Mouse (Mus musculus): ENCODE data around the gene Ttc38. TPM values are rescaled to one million over a fixed set of nuclear protein-coding genes. Genes with fewer than 3 reads are reported as not detected.
A peak's percentile ranks its signal among the peaks of the same experiment; 100 is the strongest.
"Not testable (repeated sequence)": the region's sequence is repeated elsewhere in the genome, so short reads cannot be mapped to it uniquely, and the experiment has no call there.

The Ttc38 gene
- polyA plus RNA-seq, 2 experiments from 2014 or later = 11.3 to 13.0 TPM

DNA sequence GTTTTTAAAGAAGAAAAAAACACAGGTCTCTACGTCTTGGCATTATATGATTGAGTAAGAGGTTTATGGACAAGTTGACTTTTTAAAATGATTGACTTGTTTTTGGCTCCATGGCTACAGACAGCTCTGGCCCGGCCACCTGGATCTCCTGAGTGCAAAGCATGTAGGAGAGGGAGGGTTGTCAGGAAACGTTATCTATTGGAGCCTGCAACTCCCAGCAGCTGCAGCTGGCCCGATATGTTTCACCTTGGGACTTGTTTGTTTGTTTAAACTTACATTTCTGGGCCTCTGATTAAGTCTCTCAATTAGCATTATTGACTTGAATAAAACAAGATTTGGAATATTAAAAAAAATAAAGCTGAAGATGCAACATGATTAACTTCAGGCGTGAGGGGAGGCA, 5.4 kb upstream of the Ttc38 start:
- no peak for ATAC-seq

DNA sequence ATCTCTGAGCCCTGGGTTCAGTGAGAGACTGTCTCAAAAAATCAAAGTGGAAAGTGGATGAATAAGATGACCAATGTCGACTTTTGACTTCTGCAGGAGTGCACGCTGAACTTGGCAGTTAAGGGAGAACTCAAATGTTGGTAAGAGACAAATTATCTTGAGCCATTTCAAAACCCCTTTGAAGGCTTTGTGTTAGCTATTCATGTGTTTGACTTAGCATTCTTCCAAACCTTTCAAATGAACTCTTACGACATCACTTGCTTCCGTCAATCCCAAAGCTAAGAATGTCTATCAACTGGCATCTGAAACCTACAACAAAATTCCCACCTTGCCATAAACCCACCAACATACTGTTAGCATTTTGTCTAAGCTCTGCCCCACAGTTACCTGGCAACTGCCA, 4.0 kb upstream of the Ttc38 start:
- no peak for ATAC-seq

DNA sequence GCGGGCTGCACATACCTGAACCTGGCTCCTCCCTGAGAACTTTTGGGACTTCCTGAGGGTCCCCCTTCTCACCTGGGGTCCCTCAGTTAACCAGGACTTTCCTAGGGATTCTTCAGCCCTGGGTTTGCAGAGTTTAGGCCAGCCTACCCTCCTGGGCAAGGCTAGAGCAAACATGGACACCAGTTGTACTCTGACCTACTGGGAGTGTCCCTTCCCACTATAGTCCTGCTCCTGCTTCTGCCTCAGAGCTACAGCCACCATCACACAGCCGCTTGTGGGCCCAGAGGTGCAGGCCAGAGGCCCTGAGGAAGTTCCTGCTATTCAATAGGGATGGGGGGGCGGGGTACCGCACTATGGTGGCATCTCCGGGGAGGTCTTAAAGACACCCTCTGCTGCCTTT, 2.6 kb upstream of the Ttc38 start:
- no peak for ATAC-seq

DNA sequence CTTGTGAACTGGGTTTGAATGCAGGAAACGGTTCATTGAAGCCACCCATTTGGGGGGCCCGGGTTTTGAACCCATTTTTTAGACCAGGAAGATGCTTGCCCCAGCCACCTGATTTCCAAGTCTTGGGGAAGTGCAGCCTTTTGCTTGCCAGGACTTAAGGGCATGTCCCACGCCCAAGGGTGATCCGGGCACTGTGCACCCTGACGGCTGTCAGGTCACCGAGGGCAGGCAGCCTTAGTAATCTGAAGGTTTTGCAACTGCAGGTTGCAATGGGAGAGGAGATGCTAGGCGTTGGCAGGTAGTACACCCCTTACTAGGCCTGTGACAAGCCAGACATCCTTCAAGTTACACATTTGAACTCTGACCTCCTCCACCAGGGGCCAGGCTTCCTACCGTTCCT, 493 bp downstream of the Ttc38 start:
- ATAC-seq = no peak

DNA sequence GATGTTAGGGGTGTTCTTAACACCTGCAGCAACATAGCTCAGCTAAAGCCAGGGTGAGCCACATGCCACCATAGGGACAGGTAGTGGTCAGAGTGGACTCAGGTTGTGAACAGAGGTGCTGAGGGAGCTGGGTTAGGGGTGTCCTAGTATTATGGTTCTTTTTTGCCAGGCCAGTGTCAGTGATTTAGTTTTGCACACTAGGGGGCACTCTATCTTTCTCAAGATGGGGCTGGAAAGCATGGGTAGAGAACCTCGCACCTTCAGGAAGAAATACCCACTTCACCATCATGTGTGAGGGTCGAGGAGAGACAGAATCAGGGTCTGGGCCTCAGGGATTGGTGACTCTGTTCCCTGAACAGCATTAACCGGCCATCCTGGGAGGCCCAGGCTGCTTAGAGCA, 3.2 kb downstream of the Ttc38 start:
- ATAC-seq = no peak

DNA sequence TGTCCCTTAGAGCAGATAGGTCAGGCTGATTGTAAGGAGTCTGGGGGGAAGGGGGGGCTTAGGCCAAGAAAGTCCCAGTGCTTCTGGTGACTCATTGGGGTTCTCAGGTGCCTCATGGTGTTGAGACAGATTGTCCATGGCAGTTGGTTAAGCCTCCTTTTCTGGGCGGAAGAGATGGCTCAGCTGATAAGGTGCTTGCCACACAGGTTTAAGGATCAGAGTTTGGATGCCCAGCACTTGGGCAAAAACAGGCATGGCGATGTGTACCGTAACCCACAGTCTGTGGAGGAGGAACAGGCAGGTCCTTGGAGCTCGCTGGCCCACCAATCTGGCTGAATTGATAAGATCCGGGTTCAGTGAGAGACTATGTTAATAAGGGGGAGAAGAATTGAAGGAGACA, 4.8 kb downstream of the Ttc38 start:
- ATAC-seq = no peak

DNA sequence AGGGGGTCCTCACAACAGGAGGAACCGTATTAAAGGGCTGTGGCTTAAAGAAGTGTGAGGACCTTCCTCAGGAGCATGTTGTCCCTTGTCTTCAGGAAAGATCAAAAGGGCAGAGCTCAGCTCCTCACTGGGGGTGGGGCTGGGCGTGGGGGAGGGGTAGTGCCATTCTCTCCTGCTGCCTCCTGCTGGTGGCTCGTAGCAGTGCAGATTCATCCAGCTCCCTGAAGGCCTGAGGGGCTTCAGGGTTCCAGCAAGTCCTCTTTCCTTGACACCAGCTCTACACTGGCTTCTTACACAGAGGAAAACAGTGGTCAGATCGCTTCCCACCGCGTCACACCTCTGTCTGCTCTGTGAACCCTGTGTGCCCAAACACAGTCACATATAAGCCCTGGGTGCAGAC, 8.9 kb downstream of the Ttc38 start:
- no peak for ATAC-seq

DNA sequence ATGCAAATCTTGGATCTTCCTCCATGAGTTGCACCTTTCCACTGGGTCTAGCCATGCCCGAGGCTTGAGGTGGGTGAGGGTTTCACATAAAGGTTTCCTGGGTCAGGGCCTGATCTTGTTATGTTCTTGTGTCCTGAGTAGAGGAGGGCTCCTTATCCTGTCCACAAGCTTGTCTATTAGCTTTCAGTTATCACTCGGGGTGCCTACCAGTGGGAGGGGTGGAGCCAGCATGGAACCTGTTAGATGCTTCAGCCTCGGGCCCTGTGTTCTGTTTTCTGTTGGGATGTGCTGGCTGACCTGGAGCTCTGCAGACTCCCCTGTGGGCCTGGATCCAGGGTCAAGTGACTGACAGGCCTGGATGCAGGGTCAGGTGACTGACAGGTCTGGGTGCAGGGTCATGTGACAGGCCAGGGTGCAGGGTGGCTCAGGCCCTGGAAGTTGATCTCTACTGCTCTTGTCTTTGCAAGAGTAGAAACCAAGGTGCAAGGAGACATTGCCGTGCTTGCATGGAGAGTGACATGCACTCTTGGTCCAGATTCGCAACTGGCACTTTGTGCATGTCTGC, 9.8 kb downstream of the Ttc38 start:
- no peak for ATAC-seq

DNA sequence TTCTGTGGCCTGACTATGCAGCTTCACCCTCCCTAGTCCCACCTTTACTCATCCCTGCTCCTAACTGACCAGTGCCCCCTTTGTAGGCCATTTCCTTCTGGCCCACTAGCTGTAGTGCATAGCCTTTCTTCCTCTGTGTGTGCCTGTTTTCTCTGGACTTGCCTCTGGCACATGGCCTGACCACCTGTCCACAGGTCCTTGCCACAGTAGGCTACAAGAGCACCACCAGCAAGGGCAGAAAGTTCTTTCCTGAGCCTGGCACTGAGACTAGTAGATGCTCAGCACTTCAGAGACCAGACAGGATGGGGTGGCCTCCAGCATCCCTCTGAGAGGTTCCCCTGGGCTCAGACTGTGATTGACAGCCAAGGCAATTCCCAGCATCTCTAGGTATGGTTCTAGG, 13.0 kb downstream of the Ttc38 start:
- no peak for ATAC-seq

DNA sequence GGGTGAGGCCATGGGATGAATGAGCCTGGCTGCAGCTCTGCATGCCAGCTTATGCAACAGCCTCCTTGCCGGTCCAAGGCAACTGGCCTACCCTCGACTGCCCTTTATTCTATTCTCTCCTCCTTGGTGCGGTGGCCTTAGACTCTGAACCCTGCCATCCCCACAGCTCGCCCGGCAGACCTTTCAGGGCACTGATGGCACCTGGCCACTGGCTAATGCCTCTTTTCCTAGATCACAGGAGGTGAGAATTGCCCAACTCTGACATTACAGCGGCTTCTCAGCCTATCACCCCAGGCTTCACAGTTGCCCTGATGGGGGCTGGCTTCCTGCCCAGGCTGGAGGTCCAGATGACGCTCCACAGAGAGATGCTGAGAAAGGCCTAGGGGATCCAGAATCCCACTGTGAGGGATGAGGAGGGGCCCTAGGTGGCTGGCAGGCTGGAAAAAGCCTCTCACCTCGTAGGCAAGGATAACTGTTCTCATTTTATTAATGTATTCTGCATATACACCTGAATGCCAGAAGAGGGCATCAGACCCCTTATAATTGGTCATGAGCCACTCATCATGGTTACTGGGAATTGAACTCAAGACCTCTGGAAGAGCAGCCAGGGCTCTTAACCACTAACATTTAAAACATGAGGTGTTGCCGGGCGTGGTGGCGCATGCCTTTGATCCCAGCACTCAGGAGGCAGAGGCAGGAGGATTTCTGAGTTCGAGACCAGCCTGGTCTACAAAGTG, 19.7 kb downstream of the Ttc38 start:
- ATAC-seq = no peak

DNA sequence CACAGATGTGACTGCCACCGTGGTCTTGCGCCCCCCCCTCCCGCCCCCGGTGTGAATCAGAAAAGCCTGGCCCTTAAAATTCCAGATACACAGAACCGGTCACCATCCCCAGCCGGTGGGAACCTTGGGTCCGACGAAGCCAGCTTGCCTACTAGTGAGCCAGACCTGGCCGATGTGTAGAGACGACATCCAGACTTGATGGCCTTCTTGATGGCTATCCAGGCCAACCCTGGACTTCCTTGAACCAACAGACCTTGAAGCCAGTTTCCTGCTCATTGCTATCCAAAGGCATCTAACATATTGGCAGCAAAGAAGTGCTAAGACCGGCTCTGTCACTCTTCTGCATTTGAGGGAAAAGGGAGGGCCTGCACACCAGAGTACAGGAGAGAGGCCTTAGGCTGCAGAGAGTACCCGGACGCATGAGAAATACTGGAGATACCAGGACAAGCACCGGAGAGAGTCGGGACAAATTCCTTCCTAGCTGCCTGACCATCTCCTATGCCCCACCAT, 26.9 kb downstream of the Ttc38 start:
- peak; percentile 17 for ATAC-seq

DNA sequence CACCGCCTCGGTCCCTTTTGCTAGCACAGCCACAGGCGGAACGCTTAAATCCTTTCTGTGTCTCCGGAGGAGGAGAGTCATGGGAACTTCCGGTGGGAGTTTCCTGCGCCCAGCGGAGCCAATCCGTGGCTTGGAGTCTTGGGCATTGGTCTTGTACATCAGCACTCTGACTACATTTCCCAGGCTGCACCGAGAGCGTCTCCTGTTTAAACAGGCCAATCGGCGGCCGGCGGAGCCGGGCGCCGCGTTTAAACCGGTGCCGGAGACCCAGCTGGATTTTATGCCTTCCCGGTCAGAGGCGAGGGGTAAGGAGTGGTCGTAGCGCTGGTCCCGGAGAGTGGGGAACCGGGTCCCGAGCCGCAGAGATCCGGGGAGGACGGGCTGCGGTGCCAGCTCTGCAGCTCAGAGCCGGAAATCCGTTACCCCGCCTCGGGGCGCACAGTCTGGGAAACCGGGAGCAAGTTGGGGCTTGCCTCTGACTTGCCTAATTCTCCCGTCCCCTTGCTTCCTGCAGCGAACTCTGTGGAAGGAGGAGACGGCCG, 27.5 kb downstream of the Ttc38 start, which contains the start of gene Gtse1:
TSS of gene Gtse1 (plus strand) at position 256 of the 542 bp plus-strand sequence.
- ATAC-seq = peak; percentile 99

DNA sequence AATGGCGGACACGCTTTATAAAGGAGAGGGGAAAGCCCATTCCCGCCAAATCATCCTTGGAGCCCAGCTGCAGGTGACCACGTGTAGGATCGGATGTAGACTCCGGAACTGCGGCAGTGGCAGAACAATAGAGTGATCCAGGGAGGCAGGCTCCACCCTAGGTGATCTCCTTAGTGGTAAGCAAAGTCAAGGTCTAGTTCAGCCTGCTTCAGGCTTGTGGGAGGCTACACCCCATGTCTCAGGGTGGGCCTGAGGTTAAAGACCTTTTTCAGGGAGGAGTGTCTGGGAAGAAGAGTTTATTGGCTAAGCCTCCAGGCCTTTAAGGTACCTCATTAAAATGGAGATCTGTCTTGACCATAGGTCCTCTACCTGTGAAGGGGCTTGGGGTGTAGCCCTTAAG, 33.8 kb downstream of the Ttc38 start:
- not testable (repeated sequence) for ATAC-seq

DNA sequence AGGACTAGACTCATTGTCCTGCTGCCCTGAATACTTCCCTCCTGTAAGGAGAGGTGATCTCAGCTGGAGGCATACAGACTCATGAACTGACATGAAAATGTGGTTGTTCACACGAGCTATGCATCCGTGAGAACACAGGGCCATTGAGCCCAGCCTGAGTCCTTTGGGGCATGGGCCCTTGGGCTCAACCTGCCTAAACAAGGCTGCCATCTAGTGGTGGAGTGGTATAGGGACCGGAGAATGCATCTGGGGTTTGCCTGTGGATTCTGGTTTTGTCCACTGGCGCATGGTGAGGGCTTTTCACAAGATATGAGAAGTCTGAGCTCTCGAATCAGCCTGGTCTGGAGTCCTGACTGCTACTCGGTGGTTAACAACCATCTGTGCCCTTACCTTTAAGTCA, 35.6 kb downstream of the Ttc38 start:
- peak; percentile 87 for ATAC-seq

DNA sequence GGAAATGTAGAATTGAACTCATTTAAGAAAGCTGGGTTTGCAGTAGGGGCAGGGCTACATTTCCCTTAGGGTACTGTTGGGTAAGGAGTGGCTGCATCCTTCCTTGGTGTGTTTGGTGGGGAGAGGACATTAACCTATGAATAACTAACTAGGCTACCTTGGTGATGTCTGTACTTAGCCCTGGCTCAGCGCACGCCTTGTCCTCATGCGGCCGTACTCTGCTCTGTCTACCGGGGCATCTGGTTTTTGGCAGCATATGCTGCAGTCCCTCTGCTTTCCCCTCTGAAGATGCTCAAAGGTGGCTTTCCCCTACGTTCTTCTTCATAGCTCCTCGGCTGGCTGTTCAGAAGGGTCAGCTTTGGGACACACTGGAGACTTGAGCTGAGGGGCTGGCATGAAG, 45.2 kb downstream of the Ttc38 start:
- ATAC-seq = no peak

DNA sequence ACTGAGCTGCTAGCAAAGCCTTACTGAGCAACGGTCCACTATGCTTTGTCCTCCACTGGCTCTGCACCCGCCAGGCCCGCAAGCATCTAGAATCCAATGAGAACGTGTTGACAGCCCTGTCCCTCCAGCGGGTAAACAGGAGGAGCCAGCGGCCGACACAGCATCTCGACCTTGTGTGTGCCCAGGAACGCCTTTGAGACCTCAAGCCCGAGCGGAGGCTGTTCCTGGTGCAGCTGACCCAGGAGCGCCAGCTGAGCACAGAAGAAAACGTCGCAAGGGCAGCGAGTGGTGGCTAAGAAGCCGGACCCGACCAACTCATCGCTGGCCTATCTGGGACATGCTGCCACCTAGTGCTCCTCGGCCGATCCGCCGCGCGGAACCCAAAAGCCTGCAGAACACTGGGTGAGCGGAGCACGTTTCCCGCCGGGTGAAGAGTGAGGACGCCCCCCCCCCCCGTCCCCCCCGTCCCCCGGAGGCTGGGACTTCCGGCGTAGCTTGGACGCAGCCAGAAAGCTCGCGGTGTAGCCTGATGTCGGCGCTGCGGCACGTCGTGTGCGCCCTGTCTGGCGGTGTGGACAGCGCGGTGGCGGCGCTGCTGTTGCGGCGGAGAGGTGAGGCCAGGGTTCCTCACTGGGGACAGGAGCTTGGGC, 46.9 kb downstream of the Ttc38 start, which contains the start of gene Trmu:
TSS of gene Trmu (plus strand) at position 465 of the 650 bp plus-strand sequence.
- peak; percentile 90 for ATAC-seq

DNA sequence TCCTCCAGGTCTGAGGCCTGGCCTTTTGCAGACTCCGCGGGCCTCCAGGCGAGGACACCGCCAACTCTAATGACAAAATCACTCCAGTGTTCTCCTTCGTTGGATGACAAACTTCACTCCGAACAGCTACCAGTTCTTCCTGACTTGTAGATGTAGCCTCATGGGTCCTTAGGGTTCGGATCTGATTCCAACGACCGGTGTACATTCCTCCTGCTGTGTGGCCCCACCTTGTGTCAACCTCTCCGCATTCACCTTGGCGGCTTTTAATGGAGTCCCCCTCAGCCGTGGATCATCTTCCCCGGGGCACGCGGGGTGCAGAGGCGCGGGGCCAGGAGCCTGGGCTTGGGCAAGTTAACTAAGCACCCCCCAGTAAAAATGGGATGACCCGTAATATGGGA, 47.4 kb downstream of the Ttc38 start:
- ATAC-seq = peak; percentile 34

DNA sequence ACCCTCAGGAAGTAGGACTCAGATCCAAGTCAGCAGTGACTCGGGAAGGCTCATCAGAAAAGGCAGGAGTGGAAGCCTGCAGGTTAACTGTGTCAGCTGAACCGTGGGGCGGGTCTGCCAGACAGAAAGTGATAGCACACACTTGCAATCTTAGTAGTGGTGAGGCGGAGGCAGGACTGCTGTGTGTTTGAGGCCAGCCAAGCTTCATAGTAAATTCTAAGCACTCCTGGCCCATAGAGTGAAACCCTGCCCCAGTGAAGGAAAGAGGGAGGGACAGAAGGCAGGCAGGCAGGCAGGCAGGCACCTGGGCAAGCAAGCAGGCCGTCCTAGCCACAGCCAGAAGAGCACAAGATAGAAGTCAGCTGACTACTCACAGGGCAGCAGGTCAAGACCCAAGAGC, 53.5 kb downstream of the Ttc38 start:
- ATAC-seq = no peak

DNA sequence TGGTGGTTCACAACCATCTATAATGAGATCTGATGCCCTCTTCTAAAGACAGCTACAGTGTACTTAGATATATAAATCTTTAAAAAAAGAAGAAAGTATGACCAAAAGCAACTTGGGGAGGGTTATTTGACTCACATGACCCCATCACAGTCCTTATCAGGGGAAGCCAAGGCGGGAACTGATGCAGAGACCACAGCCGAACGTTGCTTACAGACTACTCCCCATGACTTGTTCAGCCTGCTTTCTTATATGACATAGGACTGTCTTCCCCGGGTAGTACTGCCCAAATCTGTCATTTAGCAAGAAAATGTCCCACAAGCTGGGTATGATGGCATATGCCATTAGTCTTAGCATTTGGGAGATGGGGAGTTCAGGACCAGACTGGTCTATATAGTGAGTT, 57.1 kb downstream of the Ttc38 start:
- ATAC-seq = no peak

DNA sequence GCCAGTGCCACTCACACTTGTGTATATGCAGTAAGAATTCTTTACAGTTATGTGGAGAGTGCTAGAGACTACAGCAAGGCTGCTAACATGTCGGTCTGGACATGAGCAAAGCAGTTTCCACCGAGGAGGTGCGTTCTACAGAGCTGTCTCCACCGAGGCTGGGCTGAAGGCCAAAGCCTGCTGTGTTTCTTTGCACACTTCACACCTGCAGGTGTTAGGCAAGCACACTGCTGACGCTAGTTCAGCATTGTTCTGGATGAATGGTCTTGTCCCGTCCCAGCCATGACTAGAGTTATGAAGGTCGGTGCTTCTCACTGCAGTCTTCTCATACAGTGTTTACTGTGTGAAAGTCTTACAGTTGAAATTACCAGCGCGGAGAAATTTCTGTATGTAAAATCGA, 59.9 kb downstream of the Ttc38 start:
- ATAC-seq = no peak

DNA sequence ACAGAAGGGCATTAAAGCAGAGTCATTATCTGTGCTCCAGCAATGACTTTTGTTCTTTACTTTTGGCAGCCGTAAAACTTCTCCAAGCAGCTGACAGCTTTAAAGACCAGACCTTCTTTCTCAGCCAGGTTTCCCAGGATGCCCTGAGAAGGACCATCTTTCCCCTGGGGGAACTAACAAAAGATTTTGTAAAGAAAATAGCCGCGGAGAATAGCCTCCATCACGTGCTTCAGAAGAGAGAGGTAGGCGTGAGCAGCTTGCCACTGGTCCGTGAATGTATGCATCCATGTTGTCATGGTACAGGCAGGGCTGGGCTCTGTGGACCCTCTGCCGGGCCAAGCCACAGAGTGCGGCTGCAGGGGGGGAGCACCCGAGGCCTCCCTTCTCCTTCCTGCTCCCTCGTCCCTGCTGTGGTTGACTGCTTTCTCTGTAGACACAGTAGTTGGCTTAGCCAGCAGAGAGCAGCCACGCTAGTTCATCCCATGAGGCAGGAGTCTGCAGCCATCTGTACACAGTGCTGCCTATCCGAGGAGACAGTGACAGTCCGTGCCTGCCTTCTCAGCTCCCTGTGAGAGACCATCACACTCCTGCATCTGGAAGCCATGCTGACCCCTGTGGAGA, 60.5 kb downstream of the Ttc38 start:
- ATAC-seq = no peak

DNA sequence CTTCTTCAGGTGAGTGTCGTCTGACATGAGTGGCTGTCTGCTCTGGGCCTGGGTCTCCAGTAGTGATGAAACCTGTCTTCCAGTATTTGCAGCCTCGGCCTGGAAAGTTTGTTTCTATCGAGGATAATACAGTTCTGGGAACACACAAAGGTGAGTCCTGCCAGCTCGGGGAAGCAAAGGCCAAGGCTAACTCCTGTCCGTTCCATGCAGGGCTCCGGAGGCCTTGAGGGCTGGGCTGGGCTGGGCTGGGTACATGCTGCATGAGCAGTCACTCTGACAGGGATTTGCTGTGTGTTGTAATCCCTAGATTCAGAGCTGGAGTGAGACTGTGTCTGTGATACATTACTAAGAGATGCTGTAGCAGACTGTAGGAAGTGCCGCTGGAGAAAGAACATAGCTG, 61.8 kb downstream of the Ttc38 start:
- ATAC-seq = no peak

DNA sequence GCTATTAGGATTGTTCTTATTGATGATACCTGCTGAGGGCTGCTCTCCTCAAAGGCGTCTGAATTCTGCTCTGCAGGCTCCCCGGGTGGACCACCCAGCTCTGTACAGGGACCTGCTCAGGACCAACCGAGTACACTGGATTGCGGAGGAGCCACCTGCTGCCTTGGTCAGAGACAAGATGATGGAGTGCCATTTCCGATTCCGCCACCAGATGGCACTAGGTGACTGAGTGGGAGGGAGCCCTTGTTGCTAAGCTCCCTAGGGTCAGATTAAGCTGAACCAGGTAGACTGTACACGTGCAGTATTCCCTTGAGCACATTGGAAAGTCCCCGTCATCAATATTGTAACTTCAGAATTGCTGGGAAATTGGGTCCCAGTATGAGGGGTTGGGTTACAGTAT, 64.2 kb downstream of the Ttc38 start:
- ATAC-seq = peak; percentile 85

Data from activated CD4-positive, CD25-positive, alpha-beta regulatory T cell, adult 4 months (primary cell).